19 mouse cellular contexts compared by ENCODE assay signal in genomic region chr8:104007209-104007608, GRCm38 (mm10).
"Had no signal": no experiment of that assay in that cellular context is flagged by ENCODE, and none has a peak within 500 bp of the region (broad histone marks: within the 10 kb centered on the region; RNA-seq: fewer than 3 reads in every experiment).

No protein-coding gene starts in this region.

- H3K4me1 ChIP-seq: liver, embryonic 13.5 days; neural tube, embryonic 13.5 days had no signal

- H3K9ac ChIP-seq: liver, embryonic 13.5 days; neural tube, embryonic 13.5 days had no signal

- H3K27ac ChIP-seq: left cerebral cortex, adult 2 months; liver, embryonic 13.5 days; neural tube, embryonic 13.5 days; stomach, postnatal 0 days had no signal

- H3K4me2 ChIP-seq: liver, embryonic 13.5 days; midbrain, embryonic 11.5 days; neural tube, embryonic 13.5 days had no signal

- H3K4me3 ChIP-seq: left cerebral cortex, adult 2 months; liver, embryonic 13.5 days; myocyte; neural tube, embryonic 13.5 days had no signal

- H3K27me3 ChIP-seq: liver, embryonic 13.5 days; neural tube, embryonic 13.5 days had no signal

- H3K9me3 ChIP-seq: liver, embryonic 13.5 days; neural tube, embryonic 13.5 days had no signal

- DNase-seq: kidney, postnatal 10 days; kidney, postnatal 36 days; layer of hippocampus, postnatal 36 days; liver, embryonic 13.5 days; lung, adult 2 months; lung, postnatal 14 days; lung, postnatal 4 days; right cerebral cortex, adult 18-20 months; right cerebral cortex, postnatal 14 days; right cerebral cortex, postnatal 4 days; thymus, adult 2 months; thymus, postnatal 14 days; thymus, postnatal 4 days had no signal

- ATAC-seq: midbrain, embryonic 16.5 days had no signal

- H3K36me3 ChIP-seq: liver, embryonic 13.5 days; neural tube, embryonic 13.5 days had no signal
